Mouse (Mus musculus): ENCODE results near the gene Oprl1. TPM values are rescaled to one million over a fixed set of nuclear protein-coding genes. Genes with fewer than 3 reads are reported as not detected.

Gene Oprl1
- total and polyA plus RNA-seq, 3 experiments: not detected

DNA sequence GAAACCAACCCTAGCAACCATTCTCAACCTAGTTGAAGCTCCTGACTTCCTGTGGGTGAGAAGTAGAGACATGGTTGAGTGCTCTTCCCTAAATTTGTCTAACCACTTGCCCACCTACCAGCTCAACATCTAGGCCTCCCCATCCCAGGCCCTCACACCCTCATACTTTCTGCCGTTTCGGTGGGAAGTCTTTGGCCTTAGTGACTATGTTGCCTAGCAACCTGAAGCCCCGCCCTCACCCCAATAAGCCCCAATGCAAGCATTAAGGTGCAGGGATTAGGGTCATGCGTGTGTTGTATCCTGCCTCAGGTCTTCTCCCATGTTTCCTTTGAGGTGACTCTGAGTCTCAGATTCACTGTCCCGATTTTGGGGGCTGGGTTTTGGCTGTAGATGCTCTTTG, 16.6 kb upstream of the Oprl1 start, which contains the start of gene Lkaaear1:
TSS of gene Lkaaear1 (minus strand) at position 202 of the 400 bp plus-strand sequence.
- intact Hi-C loops (cut with DNase I): no loop called here
- Histone ChIP-seq H3K27ac (no peak within 1 kb of the TSS), H3K36me3 (ENCODE audit: control insufficient read depth, insufficient read depth, low read length) (no peaks in the 10 kb centered on the region), H3K4me3 (no peak within 1 kb of the TSS), H3K27me3 (ENCODE audit: control insufficient read depth, insufficient read depth, low read length) (no peaks in the 10 kb centered on the region), H3K9ac (ENCODE audit: low read depth, low read length) (no peak within 1 kb of the TSS), H3K4me1 (ENCODE audit: control insufficient read depth, insufficient read depth, low read length) (peaks cover 1% of the 10 kb centered on the region; the same call in 1 of the 2 replicates), H3K79me2 (replicated peaks; ENCODE audit: control insufficient read depth, insufficient read depth, low read length) (no peaks in the 10 kb centered on the region)
- no peak for TF ChIP-seq POLR2A (IDR thresholded peaks at IDR 0.05; ENCODE audit: insufficient read depth, low read depth, low read length)
- no peak for TF ChIP-seq EP300 (IDR thresholded peaks at IDR 0.05; ENCODE audit: insufficient read depth, low read depth, low read length)
- TF ChIP-seq CTCF (IDR thresholded peaks at IDR 0.05): no peak
- DNase-seq: no peak
- 61% methylated on average over 5 of the region's 5 CpGs for WGBS

DNA sequence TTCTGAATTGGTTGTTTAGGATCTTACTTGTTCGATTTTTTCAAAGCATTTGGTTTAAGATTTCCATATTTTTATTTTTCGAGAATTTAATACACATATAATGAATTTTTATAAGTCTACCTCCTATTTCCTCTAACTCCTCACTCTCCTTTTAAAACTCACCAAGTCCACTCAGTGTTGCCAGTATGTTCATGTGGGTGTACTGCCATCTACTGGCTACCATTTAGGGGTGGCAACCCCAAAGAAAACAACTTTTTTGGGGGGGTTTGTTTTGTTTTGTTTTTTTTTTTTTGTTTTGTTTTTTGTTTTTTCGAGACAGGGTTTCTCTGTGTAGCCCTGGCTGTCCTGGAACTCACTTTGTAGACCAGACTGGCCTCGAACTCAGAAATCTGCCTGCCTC, 8.1 kb upstream of the Oprl1 start:
- TF ChIP-seq CTCF (IDR thresholded peaks at IDR 0.05) (peak; percentile 76), EP300 (IDR thresholded peaks at IDR 0.05; ENCODE audit: insufficient read depth, low read depth, low read length) (no peak)
- Histone ChIP-seq H3K79me2 (replicated peaks; ENCODE audit: control insufficient read depth, insufficient read depth, low read length) (no peaks in the 10 kb centered on the region), H3K27ac (no peak overlapping the region), H3K4me1 (ENCODE audit: control insufficient read depth, insufficient read depth, low read length) (no peaks in the 10 kb centered on the region), H3K4me3 (no peak overlapping the region), H3K36me3 (ENCODE audit: control insufficient read depth, insufficient read depth, low read length) (no peaks in the 10 kb centered on the region), H3K9ac (ENCODE audit: low read depth, low read length) (no peak overlapping the region), H3K27me3 (ENCODE audit: control insufficient read depth, insufficient read depth, low read length) (no peaks in the 10 kb centered on the region)
- WGBS: 34% methylated on average over 4 of the region's 4 CpGs
- intact Hi-C loops (cut with DNase I): loop anchor here (2.0 kb wide), 3 partner anchors 22 to 84 kb away; no protein-coding TSS in a partner anchor
- no peak for DNase-seq

DNA sequence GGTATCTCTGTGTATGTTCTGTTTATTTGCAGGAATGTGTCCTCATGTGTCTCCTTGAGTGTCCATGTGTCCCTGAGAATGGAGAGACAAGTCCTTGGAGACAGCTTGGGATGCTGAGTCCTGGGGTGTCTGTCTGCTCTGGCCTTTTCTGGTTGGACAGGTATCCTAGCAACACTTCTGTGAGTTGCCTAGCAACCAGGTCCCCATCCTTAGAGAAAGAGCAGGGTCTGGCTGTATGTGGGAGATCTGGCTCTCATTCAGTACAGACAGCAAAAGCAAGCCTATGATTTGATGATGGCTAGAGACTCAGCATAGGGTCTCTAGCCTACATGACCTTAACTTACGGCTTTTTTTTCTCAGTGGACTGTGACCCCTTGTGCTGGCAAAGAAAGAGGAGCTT, 1.1 kb upstream of the Oprl1 start:
- H3K79me2 ChIP-seq (replicated peaks; ENCODE audit: control insufficient read depth, insufficient read depth, low read length): no peaks in the 10 kb centered on the region
- no peak overlapping the region for H3K9ac ChIP-seq (ENCODE audit: low read depth, low read length)
- no peaks in the 10 kb centered on the region for H3K36me3 ChIP-seq (ENCODE audit: control insufficient read depth, insufficient read depth, low read length)
- intact Hi-C loops (cut with DNase I): no loop called here
- DNase-seq: no peak
- WGBS: 94% methylated on average over 1 of the region's 1 CpGs
- H3K4me1 ChIP-seq (ENCODE audit: control insufficient read depth, insufficient read depth, low read length): no peaks in the 10 kb centered on the region
- no peak for TF ChIP-seq CTCF (IDR thresholded peaks at IDR 0.05)
- TF ChIP-seq POLR2A (IDR thresholded peaks at IDR 0.05; ENCODE audit: insufficient read depth, low read depth, low read length): no peak
- TF ChIP-seq EP300 (IDR thresholded peaks at IDR 0.05; ENCODE audit: insufficient read depth, low read depth, low read length): no peak
- H3K4me3 ChIP-seq: no peak overlapping the region
- no peaks in the 10 kb centered on the region for H3K27me3 ChIP-seq (ENCODE audit: control insufficient read depth, insufficient read depth, low read length)
- H3K27ac ChIP-seq: no peak overlapping the region

DNA sequence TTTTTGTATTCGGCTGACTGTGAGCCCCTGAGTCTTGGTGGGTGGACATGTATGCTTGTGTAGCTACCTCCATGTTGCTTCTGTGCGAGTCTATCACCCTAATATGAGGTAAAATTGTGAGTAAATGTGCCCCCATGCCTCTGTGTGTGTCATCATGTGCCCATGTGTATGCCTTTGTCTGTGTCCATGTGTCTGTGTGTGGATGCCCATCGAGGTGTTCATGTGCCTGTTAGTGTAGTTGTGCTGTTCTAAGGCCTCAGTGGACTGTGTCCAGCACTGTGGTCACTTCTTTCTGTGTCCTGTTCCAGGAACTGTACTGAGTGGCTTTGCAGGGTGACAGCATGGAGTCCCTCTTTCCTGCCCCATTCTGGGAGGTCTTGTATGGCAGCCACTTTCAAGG, 566 bp downstream of the Oprl1 start:
- TF ChIP-seq CTCF (IDR thresholded peaks at IDR 0.05) (no peak), POLR2A (IDR thresholded peaks at IDR 0.05; ENCODE audit: insufficient read depth, low read depth, low read length) (no peak), EP300 (IDR thresholded peaks at IDR 0.05; ENCODE audit: insufficient read depth, low read depth, low read length) (no peak)
- Histone ChIP-seq H3K27me3 (ENCODE audit: control insufficient read depth, insufficient read depth, low read length) (no peaks in the 10 kb centered on the region), H3K4me1 (ENCODE audit: control insufficient read depth, insufficient read depth, low read length) (no peaks in the 10 kb centered on the region), H3K4me3 (no peak overlapping the region), H3K9ac (ENCODE audit: low read depth, low read length) (no peak overlapping the region), H3K36me3 (ENCODE audit: control insufficient read depth, insufficient read depth, low read length) (no peaks in the 10 kb centered on the region), H3K79me2 (replicated peaks; ENCODE audit: control insufficient read depth, insufficient read depth, low read length) (no peaks in the 10 kb centered on the region), H3K27ac (no peak overlapping the region)
- intact Hi-C loops (cut with DNase I): no loop called here
- DNase-seq: no peak
- WGBS: 61% methylated on average over 3 of the region's 3 CpGs

DNA sequence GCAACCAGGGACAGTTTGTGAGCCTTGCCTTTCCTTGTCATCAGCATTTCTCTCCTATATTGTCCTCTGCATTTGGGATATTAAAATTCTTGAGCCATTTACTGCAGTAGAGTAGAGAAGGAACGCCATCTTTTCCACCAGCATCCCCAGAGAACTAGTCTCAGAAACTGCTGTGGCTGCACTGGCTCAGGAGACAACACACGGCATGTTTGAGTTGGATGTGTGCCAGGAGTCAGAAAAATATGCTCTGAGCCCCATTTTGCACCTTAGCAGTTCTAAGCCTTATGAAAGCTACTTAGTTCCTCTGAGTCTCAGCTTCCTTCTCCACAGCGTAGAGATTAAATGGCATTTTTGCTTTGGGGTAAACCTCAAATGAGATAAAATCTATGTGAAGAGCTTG, 2.2 kb downstream of the Oprl1 start:
- DNase-seq: no peak
- no peaks in the 10 kb centered on the region for H3K36me3 ChIP-seq (ENCODE audit: control insufficient read depth, insufficient read depth, low read length)
- H3K4me3 ChIP-seq: no peak overlapping the region
- 34% methylated on average over 3 of the region's 3 CpGs for WGBS
- no peak for TF ChIP-seq EP300 (IDR thresholded peaks at IDR 0.05; ENCODE audit: insufficient read depth, low read depth, low read length)
- TF ChIP-seq CTCF (IDR thresholded peaks at IDR 0.05): no peak
- TF ChIP-seq POLR2A (IDR thresholded peaks at IDR 0.05; ENCODE audit: insufficient read depth, low read depth, low read length): no peak
- H3K79me2 ChIP-seq (replicated peaks; ENCODE audit: control insufficient read depth, insufficient read depth, low read length): no peaks in the 10 kb centered on the region
- no peaks in the 10 kb centered on the region for H3K27me3 ChIP-seq (ENCODE audit: control insufficient read depth, insufficient read depth, low read length)
- no peaks in the 10 kb centered on the region for H3K4me1 ChIP-seq (ENCODE audit: control insufficient read depth, insufficient read depth, low read length)
- intact Hi-C loops (cut with DNase I): no loop called here
- no peak overlapping the region for H3K9ac ChIP-seq (ENCODE audit: low read depth, low read length)
- H3K27ac ChIP-seq: no peak overlapping the region

DNA sequence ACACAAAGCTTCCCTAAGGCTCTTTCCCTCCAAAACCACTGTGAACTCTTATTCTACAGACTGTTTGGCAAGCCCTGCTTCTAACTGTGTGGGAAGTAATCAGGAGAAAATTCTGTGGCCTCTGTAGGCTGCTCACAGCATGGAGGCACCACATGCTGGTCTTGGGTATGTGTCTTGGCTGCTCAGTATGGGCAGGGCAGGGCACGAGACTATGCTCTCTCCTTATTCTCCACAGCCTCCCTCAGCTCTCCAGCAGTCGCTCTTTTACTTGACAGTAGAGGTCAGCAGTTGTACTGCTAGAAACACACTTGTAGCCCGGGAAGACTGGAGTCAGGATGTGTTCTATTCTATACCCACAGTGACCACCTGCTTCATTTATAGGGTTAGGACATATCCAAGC, 5.2 kb downstream of the Oprl1 start:
- no peaks in the 10 kb centered on the region for H3K36me3 ChIP-seq (ENCODE audit: control insufficient read depth, insufficient read depth, low read length)
- no peaks in the 10 kb centered on the region for H3K27me3 ChIP-seq (ENCODE audit: control insufficient read depth, insufficient read depth, low read length)
- DNase-seq: no peak
- no peak overlapping the region for H3K27ac ChIP-seq
- no peak overlapping the region for H3K9ac ChIP-seq (ENCODE audit: low read depth, low read length)
- H3K79me2 ChIP-seq (replicated peaks; ENCODE audit: control insufficient read depth, insufficient read depth, low read length): no peaks in the 10 kb centered on the region
- no peak overlapping the region for H3K4me3 ChIP-seq
- WGBS: 30% methylated on average over 3 of the region's 3 CpGs
- intact Hi-C loops (cut with DNase I): no loop called here
- TF ChIP-seq POLR2A (IDR thresholded peaks at IDR 0.05; ENCODE audit: insufficient read depth, low read depth, low read length) (no peak), EP300 (IDR thresholded peaks at IDR 0.05; ENCODE audit: insufficient read depth, low read depth, low read length) (no peak), CTCF (IDR thresholded peaks at IDR 0.05) (no peak)
- no peaks in the 10 kb centered on the region for H3K4me1 ChIP-seq (ENCODE audit: control insufficient read depth, insufficient read depth, low read length)

Measured in heart, adult 2 months (tissue).